Mouse (Mus musculus): ENCODE results near the gene Tmem63c.

The Tmem63c gene

GRCm38 (mm10) chr12:87000840-87001176, 20.3 kb upstream of the Tmem63c start:
- DNase-seq (ENCODE audit: low read depth): no peak

- DNase-seq (ENCODE audit: low read depth): no peak
Observed at GRCm38 (mm10) chr12:87002209-87002608, 18.9 kb upstream of the Tmem63c start.

GRCm38 (mm10) chr12:87002815-87003214, 18.3 kb upstream of the Tmem63c start:
- DNase-seq (ENCODE audit: low read depth): no peak

- no peak for DNase-seq (ENCODE audit: low read depth)
Observed at GRCm38 (mm10) chr12:87003606-87004005, 17.5 kb upstream of the Tmem63c start.

DNA sequence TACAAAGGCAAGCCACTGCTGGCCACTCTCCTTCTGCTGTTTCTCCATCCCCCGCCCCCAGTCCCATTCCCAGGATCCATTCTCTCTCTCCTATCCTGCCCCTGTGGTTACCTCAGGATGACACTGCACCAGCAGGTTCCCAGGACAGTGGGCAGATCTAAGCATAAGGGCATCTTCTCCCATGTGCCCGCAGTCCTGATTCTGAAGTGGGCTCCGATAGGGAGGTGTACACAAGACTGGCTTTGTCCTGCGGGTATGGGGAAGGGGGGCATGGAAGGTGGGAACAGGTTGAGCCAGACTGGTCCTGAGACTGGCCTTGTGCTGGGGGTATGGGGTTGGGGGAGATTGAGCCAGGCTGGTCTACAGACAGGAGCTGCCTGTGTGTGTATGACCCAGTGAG, 16.5 kb upstream of the Tmem63c start:
- DNase-seq (ENCODE audit: low read depth): no peak

DNA sequence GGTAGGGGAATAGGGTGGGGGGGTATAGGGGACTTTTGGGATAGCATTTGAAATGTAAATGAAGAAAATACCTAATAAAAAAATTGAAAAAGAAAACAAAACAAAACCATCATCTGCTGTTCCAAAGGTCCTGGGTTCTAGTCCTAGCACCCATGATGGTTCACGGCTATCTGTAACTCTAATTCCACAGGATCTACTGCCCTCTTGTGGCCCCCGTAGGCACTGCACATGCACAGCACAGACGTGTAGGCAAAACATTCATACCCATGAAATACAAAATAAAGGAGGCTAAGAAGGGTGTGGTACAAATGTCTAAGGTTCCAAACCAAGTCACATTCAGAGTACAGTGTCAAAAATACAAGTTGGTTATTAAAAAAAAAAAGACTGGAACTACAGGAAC, 4.1 kb upstream of the Tmem63c start:
- DNase-seq (ENCODE audit: low read depth): peak; percentile 36

DNA sequence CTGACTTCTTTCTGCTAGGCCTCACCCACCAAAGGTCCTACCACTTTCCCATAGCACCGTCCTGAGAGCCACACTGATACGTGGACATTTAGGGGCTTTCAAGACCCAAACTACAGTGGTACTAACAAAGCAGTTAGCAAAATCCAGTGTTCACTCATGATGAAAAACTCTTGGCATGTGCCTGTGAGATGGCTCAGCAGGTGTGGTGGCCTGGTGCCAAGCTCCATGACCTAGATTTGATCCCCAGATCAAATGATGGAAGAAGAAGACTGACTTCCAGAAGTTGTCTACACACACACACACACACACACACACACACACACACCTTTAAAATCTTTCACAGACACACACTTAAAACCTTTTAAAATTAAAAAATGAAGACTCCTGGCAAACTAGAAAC, 2.4 kb upstream of the Tmem63c start:
- no peak for DNase-seq (ENCODE audit: low read depth)

DNA sequence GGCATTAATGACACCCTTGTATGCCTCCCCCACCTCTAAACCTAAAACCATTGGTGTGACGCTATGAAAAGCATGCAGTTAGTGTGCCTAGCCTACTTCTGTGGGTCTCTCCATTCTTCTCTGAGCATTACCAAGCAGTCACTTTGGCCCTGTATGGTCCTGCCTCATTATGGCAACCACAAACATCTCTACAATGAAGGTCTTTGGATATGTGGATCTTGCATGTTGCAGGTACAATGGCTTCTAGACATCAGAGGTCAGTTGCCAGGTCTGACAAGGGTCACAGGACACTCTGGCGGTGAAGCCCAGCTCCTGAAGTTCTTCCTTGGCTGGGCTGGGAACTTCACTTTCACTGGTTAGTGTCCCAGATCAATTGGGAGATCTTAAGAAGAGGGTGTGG, 866 bp downstream of the Tmem63c start:
- no peak for DNase-seq (ENCODE audit: low read depth)

- DNase-seq (ENCODE audit: low read depth): no peak
Observed at GRCm38 (mm10) chr12:87023456-87023855, 2.3 kb downstream of the Tmem63c start.

DNA sequence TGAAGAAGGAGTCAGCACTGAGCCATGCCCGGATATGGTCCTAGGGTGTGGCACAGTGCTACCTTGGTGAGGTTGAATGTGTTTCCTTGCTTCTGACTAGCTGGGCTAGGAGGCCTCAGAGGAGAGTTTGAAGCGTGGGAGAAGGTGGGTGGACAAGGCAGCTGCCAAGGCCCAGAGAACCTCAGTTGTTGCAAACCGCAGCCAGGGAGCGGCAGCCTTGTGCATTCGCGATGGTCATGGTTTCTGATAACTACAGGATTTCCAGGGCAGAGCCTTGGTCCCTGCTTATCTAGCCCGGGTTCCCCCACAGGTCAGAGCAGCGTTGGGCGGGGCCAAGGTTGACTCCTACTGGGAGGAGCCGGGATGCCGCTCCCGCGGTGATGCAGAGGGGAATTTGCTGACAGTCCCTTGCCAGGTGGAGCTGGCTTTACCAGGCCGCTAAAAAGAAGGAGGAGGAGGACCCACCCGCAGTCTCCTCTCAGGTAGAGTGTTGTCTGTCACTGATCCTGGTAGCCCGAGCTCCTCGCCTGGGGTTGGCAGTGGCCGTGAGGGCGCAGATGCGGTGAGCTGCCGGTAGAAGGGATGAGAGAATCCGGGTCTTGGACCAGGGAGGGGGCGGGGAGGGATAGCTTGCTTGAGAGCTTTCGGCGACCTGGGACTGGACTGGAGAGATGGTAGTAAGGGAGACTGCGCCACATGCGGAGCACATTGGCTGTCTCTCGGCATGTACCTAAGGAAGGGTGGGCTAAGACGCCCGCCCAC, 5.2 kb downstream of the Tmem63c start:
- DNase-seq (ENCODE audit: low read depth): no peak

GRCm38 (mm10) chr12:87026871-87027240, 5.7 kb downstream of the Tmem63c start:
- no peak for DNase-seq (ENCODE audit: low read depth)

- no peak for DNase-seq (ENCODE audit: low read depth)
Observed at GRCm38 (mm10) chr12:87027391-87027790, 6.3 kb downstream of the Tmem63c start.

- no peak for DNase-seq (ENCODE audit: low read depth)
Observed at GRCm38 (mm10) chr12:87028068-87028467, 6.9 kb downstream of the Tmem63c start.

DNA sequence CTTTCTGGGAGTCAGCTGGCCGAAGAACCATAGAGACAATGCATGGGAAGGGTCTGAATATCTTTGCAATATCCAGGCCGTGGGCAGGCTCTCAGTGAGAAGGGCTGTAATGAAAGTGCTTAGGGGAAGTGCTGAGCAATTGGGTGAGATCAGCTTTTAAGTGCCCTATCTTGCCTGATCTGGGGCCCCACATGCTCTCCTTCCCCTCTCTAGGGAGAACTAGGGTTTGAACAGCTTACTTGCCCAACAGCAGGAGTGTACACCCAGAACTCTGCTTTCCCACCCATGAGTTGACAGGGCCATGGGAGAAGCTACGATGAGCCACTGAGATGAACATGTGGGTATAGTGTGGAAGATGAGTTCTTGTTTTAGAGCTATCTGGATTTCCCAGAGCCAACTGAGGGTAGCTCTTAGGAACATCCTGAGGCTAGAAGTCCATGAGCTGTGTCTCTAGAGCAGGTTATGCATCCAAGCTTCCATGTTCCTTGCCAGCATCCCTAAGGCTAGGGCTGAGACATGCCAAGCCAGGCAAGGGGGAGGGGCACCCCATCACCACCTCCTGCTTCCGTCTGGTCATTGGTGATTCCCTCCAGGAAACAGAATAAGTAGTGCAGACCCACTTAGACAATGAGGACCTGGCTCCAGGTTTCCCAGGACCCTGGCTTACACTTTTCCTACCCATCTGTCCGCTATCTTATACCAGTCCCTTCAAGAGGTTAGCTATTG, 8.3 kb downstream of the Tmem63c start:
- DNase-seq (ENCODE audit: low read depth): no peak

DNA sequence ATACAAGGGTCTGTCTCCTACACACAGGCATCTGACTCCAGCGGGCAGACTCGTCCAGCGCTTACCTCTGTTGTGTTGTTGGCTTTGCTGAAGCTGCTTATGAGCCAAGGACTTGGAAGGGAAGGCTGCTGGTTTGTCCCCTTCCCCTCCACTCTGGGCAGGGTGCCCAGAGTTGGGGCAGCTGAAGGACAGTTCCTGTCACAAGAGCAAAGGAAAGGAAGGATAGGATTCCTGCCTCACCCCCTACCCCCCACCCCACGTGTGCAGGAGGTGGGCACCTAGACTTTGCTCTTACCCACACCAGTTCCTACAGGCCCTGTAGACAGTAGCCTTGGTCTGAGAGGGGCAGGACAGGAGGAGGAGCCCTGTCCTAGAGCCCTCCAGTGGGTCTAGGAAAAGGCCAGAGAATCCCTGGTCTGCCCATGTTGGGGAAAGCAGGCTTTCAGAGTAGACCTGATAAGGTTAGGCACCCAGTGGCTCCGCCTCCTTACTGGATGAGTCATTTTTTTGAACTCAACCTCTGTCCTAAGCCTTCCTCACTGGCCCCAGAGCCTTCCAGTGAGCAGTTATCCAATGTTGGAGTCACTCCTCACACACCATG, 10.1 kb downstream of the Tmem63c start:
- DNase-seq (ENCODE audit: low read depth): no peak

GRCm38 (mm10) chr12:87036631-87037030, 15.5 kb downstream of the Tmem63c start:
- DNase-seq (ENCODE audit: low read depth): no peak

- DNase-seq (ENCODE audit: low read depth): peak; percentile 69
Observed at GRCm38 (mm10) chr12:87040166-87040565, 19.0 kb downstream of the Tmem63c start.

DNA sequence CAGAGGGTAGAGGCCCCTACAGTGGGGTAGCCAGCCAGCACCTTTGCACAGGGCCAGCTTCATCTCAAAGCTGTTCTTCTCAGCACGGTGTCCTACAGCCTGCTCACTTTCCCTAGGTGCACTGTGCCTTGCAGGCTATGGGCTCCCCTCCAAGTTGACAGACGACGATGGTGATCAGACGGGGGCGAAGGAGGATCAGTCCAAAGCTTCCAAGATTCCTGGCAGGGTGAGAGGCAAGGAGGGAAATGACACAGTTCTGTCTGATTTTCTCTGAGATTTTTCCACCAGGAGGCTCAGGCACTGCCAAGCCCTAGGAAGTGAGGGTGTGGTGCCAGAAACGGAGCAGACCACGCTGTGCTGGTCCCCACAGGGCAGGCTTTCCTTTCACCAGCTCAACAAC, 19.7 kb downstream of the Tmem63c start:
- DNase-seq (ENCODE audit: low read depth): no peak

GRCm38 (mm10) chr12:87042456-87042855, 21.3 kb downstream of the Tmem63c start:
- DNase-seq (ENCODE audit: low read depth): no peak

- DNase-seq (ENCODE audit: low read depth): no peak
Observed at GRCm38 (mm10) chr12:87043221-87043620, 22.1 kb downstream of the Tmem63c start.

DNA sequence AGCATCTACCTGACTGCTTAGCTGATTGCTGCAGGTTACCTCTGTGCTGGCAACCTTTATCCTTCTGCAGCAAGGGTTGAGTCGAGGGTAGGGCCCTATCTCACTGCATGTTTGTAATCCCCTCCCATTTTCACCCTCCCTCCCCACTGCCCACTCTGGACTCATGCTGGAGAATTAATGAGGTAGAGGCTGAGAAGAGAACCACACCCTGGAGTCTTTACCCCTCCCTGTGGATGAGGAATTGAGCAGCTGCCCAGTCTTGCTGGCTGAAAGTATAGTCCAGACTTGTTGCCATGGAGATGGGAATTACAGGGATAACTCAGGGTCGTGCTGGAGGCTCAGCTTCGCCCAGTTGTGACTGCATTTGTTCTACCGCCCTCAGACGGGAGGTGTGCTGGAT, 23.6 kb downstream of the Tmem63c start:
- DNase-seq (ENCODE audit: low read depth): peak; percentile 78

DNA sequence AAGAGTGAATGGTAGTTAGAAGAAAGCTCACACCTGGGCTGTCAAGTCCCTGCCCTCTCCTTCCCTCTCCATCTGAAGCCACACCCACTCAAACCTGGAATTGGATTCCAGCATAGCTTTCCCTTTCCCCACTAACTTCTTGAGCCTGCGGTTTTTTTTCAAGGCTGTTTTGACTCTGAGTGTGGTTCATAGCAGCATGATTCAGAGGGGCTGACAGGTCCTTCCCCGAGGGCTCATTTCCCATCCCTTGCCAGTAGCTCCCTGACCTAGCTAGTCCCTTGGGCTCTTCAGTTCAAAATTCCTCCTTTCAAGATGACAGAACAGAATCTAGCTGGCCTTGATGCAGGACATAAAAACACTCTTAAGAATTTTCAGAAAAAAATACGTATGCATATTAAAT, 26.4 kb downstream of the Tmem63c start:
- DNase-seq (ENCODE audit: low read depth): peak; percentile 66

GRCm38 (mm10) chr12:87052661-87053321, 31.7 kb downstream of the Tmem63c start:
- DNase-seq (ENCODE audit: low read depth): peak; percentile 86
